Mouse (Mus musculus) adrenal gland, adult 18-20 months (tissue): ENCODE results near the gene Med18. TPM values are rescaled to one million over a fixed set of nuclear protein-coding genes. Genes with fewer than 3 reads are reported as not detected.
A peak's percentile ranks its signal among the peaks of the same experiment; 100 is the strongest.
"Not testable (repeated sequence)": the region's sequence is repeated elsewhere in the genome, so short reads cannot be mapped to it uniquely, and the experiment has no call there.

Source experiments
- DNase-seq, 2 experiments: peaks; one replicate each; pipeline ENCODE4 v3.0.0; 2021 to 2022; ENCODE audit warnings: low spot score in 2 of 2
- total RNA-seq, 2 experiments: library from RNA; stranded (reverse); gene quantifications; 1 replicate in 1 of 2; 2 replicates in 1 of 2; pipeline ENCODE4 v1.2.3; 2021

Gene Med18
- total RNA-seq, 2 experiments from 2014 or later = 6.0 to 8.3 TPM

- peak in 1 of 2 experiments; percentile 42 for DNase-seq
Observed at GRCm38 (mm10) chr4:132482956-132483608, 19.4 kb upstream of the Med18 start.

GRCm38 (mm10) chr4:132482104-132482503 lies 18.4 kb upstream of the Med18 start:
- DNase-seq = not testable (repeated sequence)

- DNase-seq = no peak
Observed at GRCm38 (mm10) chr4:132477833-132478232, 14.1 kb upstream of the Med18 start.

- peak in 1 of 2 experiments; percentile 26 for DNase-seq
Observed at GRCm38 (mm10) chr4:132475895-132476878, 12.5 kb upstream of the Med18 start.

- no peak for DNase-seq
Observed at GRCm38 (mm10) chr4:132474631-132475030, 10.9 kb upstream of the Med18 start.

GRCm38 (mm10) chr4:132473411-132473810 lies 9.7 kb upstream of the Med18 start:
- no peak for DNase-seq

GRCm38 (mm10) chr4:132469873-132470272 lies 6.2 kb upstream of the Med18 start:
- DNase-seq = no peak

- no peak for DNase-seq
Observed at GRCm38 (mm10) chr4:132464255-132464613, 513 bp upstream of the Med18 start.

GRCm38 (mm10) chr4:132462836-132463235 lies 885 bp downstream of the Med18 start:
- DNase-seq = no peak

GRCm38 (mm10) chr4:132460225-132460624 lies 3.5 kb downstream of the Med18 start:
- no peak for DNase-seq

- no peak for DNase-seq
Observed at GRCm38 (mm10) chr4:132455561-132455960, 8.2 kb downstream of the Med18 start.

GRCm38 (mm10) chr4:132455146-132455545 lies 8.6 kb downstream of the Med18 start:
- no peak for DNase-seq

- DNase-seq = no peak
Observed at GRCm38 (mm10) chr4:132454216-132454615, 9.5 kb downstream of the Med18 start.

- no peak for DNase-seq
Observed at GRCm38 (mm10) chr4:132449778-132450177, 13.9 kb downstream of the Med18 start.

GRCm38 (mm10) chr4:132446105-132446504 lies 17.6 kb downstream of the Med18 start:
- peak in 1 of 2 experiments; percentile 26 for DNase-seq

GRCm38 (mm10) chr4:132444516-132444915 lies 19.2 kb downstream of the Med18 start:
- DNase-seq = no peak

GRCm38 (mm10) chr4:132437857-132438256 lies 25.9 kb downstream of the Med18 start:
- no peak for DNase-seq

- no peak for DNase-seq
Observed at GRCm38 (mm10) chr4:132432717-132433372, 30.9 kb downstream of the Med18 start.

- no peak for DNase-seq
Observed at GRCm38 (mm10) chr4:132428022-132428542, 35.6 kb downstream of the Med18 start.

- no peak for DNase-seq
Observed at GRCm38 (mm10) chr4:132427493-132427892, 36.2 kb downstream of the Med18 start.

- DNase-seq = no peak
Observed at GRCm38 (mm10) chr4:132426021-132426420, 37.7 kb downstream of the Med18 start.
